Mouse (Mus musculus): ENCODE results near the gene Plbd2. TPM values are rescaled to one million over a fixed set of nuclear protein-coding genes. Genes with fewer than 3 reads are reported as not detected.
"Not testable (repeated sequence)": the region's sequence is repeated elsewhere in the genome, so short reads cannot be mapped to it uniquely, and the experiment has no call there.

Gene Plbd2
- total RNA-seq, 2 experiments from 2014 or later, result 62.6 to 66.0 TPM

GRCm38 (mm10) chr5:120505368-120505767 is 1.9 kb upstream of the Plbd2 start:
- peak; percentile 45 to 75 for DNase-seq (ENCODE audit: low spot score in 2 of 2)
- peak overlapping the region; percentile 13; the same call in 1 of the 2 replicates for H3K4me3 ChIP-seq
- no peak overlapping the region for H3K27ac ChIP-seq
- peak; percentile 98 for TF ChIP-seq CTCF (conservative IDR thresholded peaks at IDR 0.05)

GRCm38 (mm10) chr5:120502675-120503143 is 716 bp downstream of the Plbd2 start:
- no peak for DNase-seq (ENCODE audit: low spot score in 2 of 2)

GRCm38 (mm10) chr5:120502147-120502621 is 1.2 kb downstream of the Plbd2 start:
- Histone ChIP-seq H3K27ac (peak overlapping the region; percentile 90), H3K4me3 (peak overlapping the region; percentile 97)
- DNase-seq (ENCODE audit: low spot score in 2 of 2), result peak; percentile 58 to 62
- TF ChIP-seq CTCF (conservative IDR thresholded peaks at IDR 0.05), result no peak

More at GRCm38 (mm10) chr5:120502675-120503143, 716 bp downstream of the Plbd2 start:
- Histone ChIP-seq H3K27ac (peak overlapping the region; percentile 90), H3K4me3 (peak overlapping the region; percentile 97)
- no peak for TF ChIP-seq CTCF (conservative IDR thresholded peaks at IDR 0.05)

GRCm38 (mm10) chr5:120500609-120501008 is 2.8 kb downstream of the Plbd2 start:
- not testable (repeated sequence) for H3K27ac ChIP-seq; DNase-seq (ENCODE audit: low spot score in 2 of 2); H3K4me3 ChIP-seq
- TF ChIP-seq CTCF (conservative IDR thresholded peaks at IDR 0.05), result peak; percentile 65

- Histone ChIP-seq H3K4me3 (no peak overlapping the region), H3K27ac (no peak overlapping the region)
- TF ChIP-seq CTCF (conservative IDR thresholded peaks at IDR 0.05), result no peak
- DNase-seq (ENCODE audit: low spot score in 2 of 2), result no peak
These were observed 4.2 kb downstream of the Plbd2 start for GRCm38 (mm10) chr5:120499202-120499601.

- Histone ChIP-seq H3K27ac (no peak overlapping the region), H3K4me3 (no peak overlapping the region)
- TF ChIP-seq CTCF (conservative IDR thresholded peaks at IDR 0.05), result no peak
- DNase-seq (ENCODE audit: low spot score in 2 of 2), result no peak
These were observed 6.4 kb downstream of the Plbd2 start for GRCm38 (mm10) chr5:120497071-120497470.

GRCm38 (mm10) chr5:120495703-120496226 is 7.7 kb downstream of the Plbd2 start:
- no peak for TF ChIP-seq CTCF (conservative IDR thresholded peaks at IDR 0.05)
- Histone ChIP-seq H3K4me3 (no peak overlapping the region), H3K27ac (peak overlapping the region; percentile 79)
- no peak for DNase-seq (ENCODE audit: low spot score in 2 of 2)

- DNase-seq (ENCODE audit: low spot score in 2 of 2), result peak in 1 of 2 experiments; percentile 41
- peak overlapping the region; percentile 79 for H3K27ac ChIP-seq
- TF ChIP-seq CTCF (conservative IDR thresholded peaks at IDR 0.05), result no peak
- H3K4me3 ChIP-seq, result no peak overlapping the region
These were observed 8.2 kb downstream of the Plbd2 start for GRCm38 (mm10) chr5:120495064-120495702.

- no peak for TF ChIP-seq CTCF (conservative IDR thresholded peaks at IDR 0.05)
- DNase-seq (ENCODE audit: low spot score in 2 of 2), result no peak
- H3K27ac ChIP-seq, result peak overlapping the region; percentile 79
- no peak overlapping the region for H3K4me3 ChIP-seq
These were observed 9.5 kb downstream of the Plbd2 start for GRCm38 (mm10) chr5:120493873-120494395.

GRCm38 (mm10) chr5:120493440-120493839 is 10.0 kb downstream of the Plbd2 start:
- Histone ChIP-seq H3K4me3 (no peak overlapping the region), H3K27ac (peak overlapping the region; percentile 79; the same call in 1 of the 2 replicates)
- TF ChIP-seq CTCF (conservative IDR thresholded peaks at IDR 0.05), result no peak
- peak; percentile 34 to 63 for DNase-seq (ENCODE audit: low spot score in 2 of 2)

- Histone ChIP-seq H3K4me3 (no peak overlapping the region), H3K27ac (peak overlapping the region; percentile 23; the same call in 1 of the 2 replicates)
- DNase-seq (ENCODE audit: low spot score in 2 of 2), result peak in 1 of 2 experiments; percentile 58
- TF ChIP-seq CTCF (conservative IDR thresholded peaks at IDR 0.05), result peak; percentile 67
These were observed 11.0 kb downstream of the Plbd2 start for GRCm38 (mm10) chr5:120492437-120492836.

- H3K4me3 ChIP-seq, result no peak overlapping the region
- H3K27ac ChIP-seq, result peak overlapping the region; percentile 83
- TF ChIP-seq CTCF (conservative IDR thresholded peaks at IDR 0.05), result no peak
- peak; percentile 47 to 69 for DNase-seq (ENCODE audit: low spot score in 2 of 2)
These were observed 12.7 kb downstream of the Plbd2 start for GRCm38 (mm10) chr5:120490679-120491192.

- DNase-seq (ENCODE audit: low spot score in 2 of 2), result no peak
- no peak for TF ChIP-seq CTCF (conservative IDR thresholded peaks at IDR 0.05)
- no peak overlapping the region for H3K27ac ChIP-seq
These were observed 15.6 kb downstream of the Plbd2 start for GRCm38 (mm10) chr5:120487844-120488243.

More at GRCm38 (mm10) chr5:120487844-120488243, 15.6 kb downstream of the Plbd2 start:
- no peak overlapping the region for H3K4me3 ChIP-seq
